Mouse (Mus musculus) lung, embryonic 15.5 days (tissue): ENCODE measurements around the gene Depdc5. TPM values are rescaled to one million over a fixed set of nuclear protein-coding genes. Genes with fewer than 3 reads are reported as not detected.
"Not testable (repeated sequence)": the region's sequence is repeated elsewhere in the genome, so short reads cannot be mapped to it uniquely, and the experiment has no call there.

ENCODE experiments used
- ATAC-seq: fragments of 200-750 bp; cut with Nextera tagmentation; 2 replicates; pipeline ENCODE4 v1.8.0; 2017; ENCODE audit warnings: moderate number of reproducible peaks, borderline replicate concordance; ENCODE audit not compliant: low FRiP score, low TSS enrichment; ENCODE audit errors: extremely low read depth
- H3K27ac ChIP-seq: fragments of 300-500 bp; sonication (generic); 2 replicates; pipeline ENCODE4 v1.5.1; 2015; ENCODE audit warnings: moderate library complexity, mild to moderate bottlenecking, inconsistent platforms
- H3K27me3 ChIP-seq: fragments of 300-500 bp; sonication (generic); 2 replicates; pipeline ENCODE4 v1.6.1; 2015; ENCODE audit warnings: inconsistent platforms
- H3K36me3 ChIP-seq: fragments of 300-500 bp; sonication (generic); 2 replicates; pipeline ENCODE4 v1.6.1; 2015; ENCODE audit warnings: inconsistent platforms
- H3K4me1 ChIP-seq: fragments of 300-500 bp; sonication (generic); 2 replicates; pipeline ENCODE4 v1.6.1; 2015; ENCODE audit warnings: inconsistent platforms
- H3K4me2 ChIP-seq: fragments of 300-500 bp; sonication (generic); 2 replicates; pipeline ENCODE4 v1.6.1; 2015; ENCODE audit warnings: inconsistent platforms, mild to moderate bottlenecking, moderate library complexity
- H3K4me3 ChIP-seq: fragments of 300-500 bp; sonication (generic); 2 replicates; pipeline ENCODE4 v1.5.1; 2015; ENCODE audit warnings: mild to moderate bottlenecking, inconsistent platforms
- H3K9ac ChIP-seq: fragments of 300-500 bp; sonication (generic); 2 replicates; pipeline ENCODE4 v1.6.1; 2015; ENCODE audit warnings: inconsistent platforms
- H3K9me3 ChIP-seq: fragments of 300-500 bp; sonication (generic); 2 replicates; pipeline ENCODE4 v1.6.1; 2016; ENCODE audit warnings: inconsistent platforms
- WGBS: fragments of 180-500 bp; shearing (Covaris S2); methylation state at CpG from one replicate; pipeline ENCODE4 v1.1.7; 2015; 5-methylcytosine and 5-hydroxymethylcytosine counted together
- polyA plus RNA-seq: library from polyadenylated mRNA; unstranded; fragments of >200 nt; fragmentation: Nextera tagmentation; extraction: Ambion mirVana; gene quantifications from 2 replicates; pipeline ENCODE4 v1.2.1, GENCODE M21; 2015

Gene Depdc5
- polyA plus RNA-seq, 1 experiment from 2014 or later: 27.2 TPM

DNA sequence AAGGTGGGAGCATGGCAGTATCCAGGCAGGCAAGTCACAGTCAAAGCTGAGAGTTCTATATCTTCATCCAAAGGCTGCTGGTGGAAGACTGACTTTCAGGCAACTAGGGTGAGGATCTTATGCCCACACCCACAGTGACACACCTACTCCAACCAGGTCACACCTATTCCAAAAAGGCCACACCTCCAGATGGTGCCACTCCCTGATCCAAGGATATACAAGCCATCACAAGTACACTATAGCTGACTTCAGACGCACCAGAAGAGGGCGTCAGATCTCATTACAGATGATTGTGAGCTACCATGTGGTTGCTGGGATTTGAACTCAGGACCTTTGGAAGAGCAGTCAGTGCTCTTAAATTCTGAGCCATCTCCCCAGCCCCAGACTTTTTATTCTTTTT, 55.8 kb downstream of the Depdc5 start:
- not testable (repeated sequence) for H3K4me3 ChIP-seq, H3K27me3 ChIP-seq, H3K9me3 ChIP-seq, H3K9ac ChIP-seq, H3K27ac ChIP-seq, ATAC-seq, H3K4me2 ChIP-seq, H3K4me1 ChIP-seq
- WGBS: 87% methylated on average over 2 of the region's 2 CpGs
- H3K36me3 ChIP-seq: peaks cover 30% of the 10 kb centered on the region

GRCm38 (mm10) chr5:32922906-32923305, 59.4 kb downstream of the Depdc5 start:
- H3K36me3 ChIP-seq: peaks cover 48% of the 10 kb centered on the region
- no peak overlapping the region for H3K9ac ChIP-seq
- H3K4me1 ChIP-seq: no peaks in the 10 kb centered on the region
- no peaks in the 10 kb centered on the region for H3K9me3 ChIP-seq
- H3K4me2 ChIP-seq: no peak overlapping the region
- ATAC-seq: no peak
- no peak overlapping the region for H3K4me3 ChIP-seq
- H3K27me3 ChIP-seq: no peaks in the 10 kb centered on the region
- WGBS: 91% methylated on average over 4 of the region's 4 CpGs
- H3K27ac ChIP-seq: no peak overlapping the region

DNA sequence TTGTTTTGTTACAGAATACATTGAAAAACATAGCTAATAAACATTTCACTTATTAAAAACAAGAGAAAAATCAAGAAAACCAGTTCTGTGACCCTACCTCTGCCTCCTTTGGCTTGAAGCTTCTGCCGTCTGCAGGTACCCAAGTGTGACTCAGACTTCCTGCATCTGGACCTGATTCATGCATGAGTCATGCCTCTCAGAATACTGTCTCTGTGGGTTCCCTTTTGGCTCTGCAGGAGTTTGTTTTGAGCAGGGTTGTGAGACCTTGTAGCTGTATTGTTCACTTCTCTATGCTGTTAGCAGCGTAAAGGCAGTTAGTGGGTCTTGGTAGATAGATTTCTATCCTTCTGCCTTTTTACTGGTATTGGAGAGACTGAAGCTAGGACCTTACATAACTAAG, 67.3 kb downstream of the Depdc5 start:
- H3K4me3 ChIP-seq: no peak overlapping the region
- H3K4me2 ChIP-seq: no peak overlapping the region
- H3K9ac ChIP-seq: no peak overlapping the region
- ATAC-seq: no peak
- WGBS: 72% methylated on average over 2 of the region's 2 CpGs
- no peak overlapping the region for H3K27ac ChIP-seq
- no peaks in the 10 kb centered on the region for H3K9me3 ChIP-seq
- H3K4me1 ChIP-seq: no peaks in the 10 kb centered on the region
- H3K36me3 ChIP-seq: peaks cover 72% of the 10 kb centered on the region
- H3K27me3 ChIP-seq: no peaks in the 10 kb centered on the region

GRCm38 (mm10) chr5:32934654-32935053, 71.2 kb downstream of the Depdc5 start:
- Histone ChIP-seq H3K9ac (no peak overlapping the region), H3K27me3 (no peaks in the 10 kb centered on the region), H3K4me1 (no peaks in the 10 kb centered on the region), H3K9me3 (no peaks in the 10 kb centered on the region), H3K36me3 (peaks cover 66% of the 10 kb centered on the region), H3K27ac (no peak overlapping the region), H3K4me3 (no peak overlapping the region), H3K4me2 (no peak overlapping the region)
- WGBS: 64% methylated on average over 2 of the region's 2 CpGs
- no peak for ATAC-seq

GRCm38 (mm10) chr5:32940586-32940985, 77.1 kb downstream of the Depdc5 start:
- Histone ChIP-seq H3K4me2 (no peak overlapping the region), H3K4me3 (no peak overlapping the region), H3K36me3 (peaks cover 64% of the 10 kb centered on the region), H3K27ac (no peak overlapping the region), H3K9me3 (no peaks in the 10 kb centered on the region), H3K27me3 (no peaks in the 10 kb centered on the region), H3K9ac (no peak overlapping the region), H3K4me1 (no peaks in the 10 kb centered on the region)
- no peak for ATAC-seq
- WGBS: 95% methylated on average over 7 of the region's 7 CpGs

- Histone ChIP-seq H3K9me3 (no peaks in the 10 kb centered on the region), H3K9ac (no peak overlapping the region), H3K27ac (no peak overlapping the region), H3K27me3 (no peaks in the 10 kb centered on the region), H3K4me3 (no peak overlapping the region), H3K4me2 (no peak overlapping the region), H3K36me3 (peaks cover 60% of the 10 kb centered on the region), H3K4me1 (no peaks in the 10 kb centered on the region)
- 95% methylated on average over 8 of the region's 8 CpGs for WGBS
- no peak for ATAC-seq
Measured at GRCm38 (mm10) chr5:32941209-32941924, 77.9 kb downstream of the Depdc5 start.

DNA sequence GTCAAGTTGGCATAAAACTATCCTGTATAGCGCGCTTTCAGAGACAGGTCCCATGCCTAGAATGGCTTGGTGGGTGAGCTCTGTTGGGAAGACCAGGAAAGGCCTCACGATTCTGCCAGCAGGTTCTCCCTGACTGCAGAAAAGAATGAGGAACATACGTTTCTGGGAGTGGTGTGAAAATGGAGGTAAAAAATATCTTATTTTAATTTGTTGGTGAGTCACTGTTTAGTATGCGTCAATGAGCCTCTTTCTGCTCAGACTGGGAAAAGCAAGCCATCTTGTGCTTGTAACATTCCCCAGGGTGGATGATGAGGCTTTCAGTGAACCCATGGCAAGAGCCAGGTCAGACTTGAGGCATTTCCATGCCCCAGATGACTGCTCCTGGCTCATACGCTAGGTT, 86.6 kb downstream of the Depdc5 start:
- no peaks in the 10 kb centered on the region for H3K4me1 ChIP-seq
- H3K4me2 ChIP-seq: no peak overlapping the region
- no peak overlapping the region for H3K9ac ChIP-seq
- H3K36me3 ChIP-seq: peaks cover 35% of the 10 kb centered on the region
- no peak for ATAC-seq
- 94% methylated on average over 6 of the region's 6 CpGs for WGBS
- H3K9me3 ChIP-seq: no peaks in the 10 kb centered on the region
- no peak overlapping the region for H3K4me3 ChIP-seq
- no peak overlapping the region for H3K27ac ChIP-seq
- H3K27me3 ChIP-seq: no peaks in the 10 kb centered on the region

DNA sequence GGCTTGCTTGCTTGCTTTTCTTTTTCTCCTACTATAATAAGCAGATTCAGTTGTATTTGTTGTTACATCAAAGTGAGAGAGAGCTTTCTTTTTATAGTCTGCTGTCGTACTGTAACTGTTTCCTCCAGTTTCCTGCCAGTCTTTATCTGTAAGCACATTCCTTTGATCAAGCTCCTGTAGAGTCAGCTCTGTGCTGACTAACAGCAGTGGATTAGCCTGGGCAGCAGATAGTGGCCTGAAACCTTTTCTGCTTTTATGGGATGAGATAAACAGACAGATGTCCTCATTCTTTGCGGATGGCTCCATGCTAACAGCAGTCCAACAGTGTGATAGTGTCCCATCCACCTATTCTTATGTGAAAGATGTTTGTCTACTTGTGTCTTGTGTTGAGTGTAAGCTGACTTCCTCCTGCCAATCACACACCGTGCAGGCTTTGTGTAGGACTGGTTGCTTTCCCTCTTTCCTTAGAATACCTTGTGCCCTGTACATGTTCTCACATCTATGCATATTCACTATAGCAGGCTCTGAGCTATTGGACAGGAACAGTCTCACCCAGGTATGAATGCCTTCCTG, 87.3 kb downstream of the Depdc5 start:
- Histone ChIP-seq H3K4me3 (no peak overlapping the region), H3K4me2 (no peak overlapping the region), H3K4me1 (no peaks in the 10 kb centered on the region), H3K27me3 (no peaks in the 10 kb centered on the region), H3K27ac (no peak overlapping the region), H3K9ac (no peak overlapping the region), H3K36me3 (peaks cover 36% of the 10 kb centered on the region), H3K9me3 (no peaks in the 10 kb centered on the region)
- ATAC-seq: no peak
- 56% methylated on average over 3 of the region's 3 CpGs for WGBS

DNA sequence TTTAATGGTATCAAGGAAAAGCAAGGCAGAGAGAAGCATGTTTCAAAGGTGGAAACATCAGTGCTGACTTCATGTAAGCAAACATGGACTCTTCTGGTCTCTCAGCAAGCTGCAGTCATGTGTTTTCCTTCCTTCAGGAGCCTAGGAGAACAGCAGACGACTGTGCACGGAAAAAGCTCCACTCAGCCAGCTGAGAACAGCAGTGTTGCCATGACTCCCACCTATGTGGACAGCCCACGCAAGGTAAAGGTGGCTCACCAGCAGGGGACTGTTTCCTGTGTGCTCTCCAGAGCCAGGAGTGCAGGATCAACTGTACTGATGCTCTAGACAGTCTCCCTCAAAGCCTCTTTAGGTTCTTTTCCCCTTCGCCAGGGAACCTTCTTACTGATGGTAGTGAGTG, 92.2 kb downstream of the Depdc5 start:
- no peak overlapping the region for H3K9ac ChIP-seq
- no peaks in the 10 kb centered on the region for H3K27me3 ChIP-seq
- no peak overlapping the region for H3K27ac ChIP-seq
- H3K9me3 ChIP-seq: no peaks in the 10 kb centered on the region
- peaks cover 34% of the 10 kb centered on the region for H3K36me3 ChIP-seq
- H3K4me1 ChIP-seq: no peaks in the 10 kb centered on the region
- WGBS: 75% methylated on average over 4 of the region's 4 CpGs
- no peak for ATAC-seq
- no peak overlapping the region for H3K4me3 ChIP-seq
- no peak overlapping the region for H3K4me2 ChIP-seq

DNA sequence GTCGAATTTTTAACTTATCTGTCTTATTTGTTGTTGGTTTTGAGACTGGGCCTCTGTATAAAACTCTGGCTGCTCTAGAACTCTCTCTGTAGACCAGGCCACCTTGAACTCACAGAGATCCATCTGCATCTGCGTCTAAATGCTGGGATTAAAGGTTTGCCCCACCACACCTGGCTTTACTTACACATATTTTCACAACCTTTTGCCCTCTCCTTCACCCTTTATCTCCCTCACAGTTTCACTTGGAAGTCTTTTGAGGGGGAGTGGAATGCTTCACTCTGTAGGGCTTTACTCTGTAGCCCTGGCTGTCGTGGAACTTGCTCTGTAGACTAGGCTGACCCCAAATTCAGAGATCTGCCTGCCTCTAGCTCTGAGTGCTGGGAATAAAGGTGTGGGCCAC, 98.1 kb downstream of the Depdc5 start:
- no peak overlapping the region for H3K4me3 ChIP-seq
- no peaks in the 10 kb centered on the region for H3K9me3 ChIP-seq
- WGBS: 51% methylated on average over 3 of the region's 3 CpGs
- no peak overlapping the region for H3K27ac ChIP-seq
- H3K9ac ChIP-seq: no peak overlapping the region
- no peak overlapping the region for H3K4me2 ChIP-seq
- peaks cover 40% of the 10 kb centered on the region for H3K36me3 ChIP-seq
- H3K4me1 ChIP-seq: no peaks in the 10 kb centered on the region
- no peak for ATAC-seq
- no peaks in the 10 kb centered on the region for H3K27me3 ChIP-seq

DNA sequence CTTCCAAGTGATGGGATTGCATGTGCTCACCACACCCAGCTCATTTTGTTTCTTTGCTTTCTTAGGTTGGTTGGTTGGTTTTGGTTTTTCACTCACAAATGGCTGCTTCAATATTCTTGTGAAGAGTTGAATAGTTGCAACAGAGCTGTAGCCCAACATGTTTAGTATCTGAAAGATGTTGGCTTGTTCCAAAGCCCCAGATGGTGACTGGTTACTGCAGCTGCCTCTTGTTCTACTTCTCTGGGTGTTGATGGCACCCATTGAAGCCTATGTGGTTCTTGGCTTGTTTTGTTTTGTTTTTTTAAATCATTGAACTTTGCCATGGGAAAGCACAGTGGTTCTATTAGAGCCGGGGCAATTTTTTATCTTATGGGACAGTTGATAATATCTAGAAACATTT, 99.1 kb downstream of the Depdc5 start:
- Histone ChIP-seq H3K9me3 (no peaks in the 10 kb centered on the region), H3K4me2 (no peak overlapping the region), H3K9ac (no peak overlapping the region), H3K4me1 (no peaks in the 10 kb centered on the region), H3K36me3 (peaks cover 44% of the 10 kb centered on the region), H3K27ac (no peak overlapping the region), H3K4me3 (no peak overlapping the region), H3K27me3 (no peaks in the 10 kb centered on the region)
- 91% methylated on average over 1 of the region's 1 CpGs for WGBS
- ATAC-seq: no peak

DNA sequence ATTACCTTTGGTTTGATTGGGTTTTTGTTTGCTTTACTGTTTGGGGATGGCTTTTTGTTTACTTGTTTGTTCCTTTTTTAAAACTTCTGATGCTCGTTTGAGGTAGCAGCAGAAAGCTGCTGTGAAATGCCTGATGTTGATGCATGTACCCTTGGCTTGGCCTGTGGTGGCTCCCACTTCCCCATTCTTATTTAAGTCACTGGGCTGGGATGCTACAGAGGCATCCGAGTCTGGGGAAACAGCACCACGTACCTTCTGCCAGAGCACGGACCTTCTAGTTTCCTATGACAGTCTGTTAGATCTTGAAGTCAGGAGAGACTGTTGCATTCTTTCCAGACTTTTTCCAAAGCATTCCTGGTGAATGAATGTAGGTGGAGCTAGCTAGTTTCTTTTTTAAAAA, 113.0 kb downstream of the Depdc5 start:
- H3K4me2 ChIP-seq: no peak overlapping the region
- no peaks in the 10 kb centered on the region for H3K9me3 ChIP-seq
- H3K27ac ChIP-seq: no peak overlapping the region
- no peak overlapping the region for H3K9ac ChIP-seq
- no peaks in the 10 kb centered on the region for H3K27me3 ChIP-seq
- no peaks in the 10 kb centered on the region for H3K4me1 ChIP-seq
- no peak overlapping the region for H3K4me3 ChIP-seq
- 69% methylated on average over 4 of the region's 4 CpGs for WGBS
- H3K36me3 ChIP-seq: peaks cover 32% of the 10 kb centered on the region
- no peak for ATAC-seq

DNA sequence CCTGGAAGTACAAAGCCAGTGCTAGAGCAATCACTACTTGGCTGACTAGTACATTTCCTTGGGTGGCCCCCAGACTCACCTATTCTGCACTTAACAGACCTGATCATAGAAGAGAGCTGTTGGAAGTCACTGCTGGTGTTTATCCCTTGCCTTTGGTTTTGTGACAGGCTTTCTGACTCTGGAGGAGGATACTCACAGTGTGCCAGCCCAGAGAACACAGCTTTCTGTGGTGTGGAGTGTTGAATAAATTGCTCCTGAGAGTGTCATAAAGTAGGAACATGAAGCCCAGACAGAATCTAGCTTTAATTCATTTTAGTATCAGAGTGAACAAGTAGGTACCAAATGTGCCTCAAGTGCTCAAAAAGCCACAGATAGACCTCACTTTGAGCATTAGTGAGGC, 113.7 kb downstream of the Depdc5 start:
- no peaks in the 10 kb centered on the region for H3K27me3 ChIP-seq
- H3K27ac ChIP-seq: no peak overlapping the region
- H3K36me3 ChIP-seq: peaks cover 36% of the 10 kb centered on the region
- no peaks in the 10 kb centered on the region for H3K9me3 ChIP-seq
- no peak overlapping the region for H3K4me3 ChIP-seq
- no peak for ATAC-seq
- H3K4me2 ChIP-seq: no peak overlapping the region
- no peak overlapping the region for H3K9ac ChIP-seq
- H3K4me1 ChIP-seq: no peaks in the 10 kb centered on the region
